Mouse (Mus musculus) forebrain, embryonic 16.5 days (tissue): Measurements from ENCODE around the gene Nr1h3. TPM values are rescaled to one million over a fixed set of nuclear protein-coding genes. Genes with fewer than 3 reads are reported as not detected.

Experiments
- ATAC-seq: fragments of 200-750 bp; cut with Nextera tagmentation; 2 replicates; pipeline ENCODE4 v1.8.0; 2017; ENCODE audit warnings: mild to moderate bottlenecking, moderate library complexity
- H3K27ac ChIP-seq: fragments of 300-500 bp; sonication (generic); 2 replicates; pipeline ENCODE4 v1.5.1; 2014; ENCODE audit warnings: low read length, control low read depth
- H3K27me3 ChIP-seq: fragments of 300-500 bp; sonication (generic); replicated peaks from 2 replicates; pipeline ENCODE4 v1.6.1; 2014; ENCODE audit warnings: low read length; ENCODE audit not compliant: control insufficient read depth, insufficient read depth
- H3K36me3 ChIP-seq: fragments of 300-500 bp; sonication (generic); 2 replicates; pipeline ENCODE4 v1.6.1; 2014; ENCODE audit not compliant: control insufficient read depth, insufficient read depth
- H3K4me1 ChIP-seq: fragments of 300-500 bp; sonication (generic); replicated peaks from 2 replicates; pipeline ENCODE4 v1.6.1; 2014; ENCODE audit warnings: low read length; ENCODE audit not compliant: control insufficient read depth, insufficient read depth
- H3K4me2 ChIP-seq: fragments of 300-500 bp; sonication (generic); 2 replicates; pipeline ENCODE4 v1.6.1; 2014; ENCODE audit warnings: mild to moderate bottlenecking, low read length, control low read depth
- H3K4me3 ChIP-seq: fragments of 300-500 bp; sonication (generic); replicated peaks from 2 replicates; pipeline ENCODE4 v1.5.1; 2014; ENCODE audit warnings: mild to moderate bottlenecking, low read length, control low read depth
- H3K9ac ChIP-seq: fragments of 300-500 bp; sonication (generic); replicated peaks from 2 replicates; pipeline ENCODE4 v1.6.1; 2014; ENCODE audit warnings: low read depth, low read length, control low read depth
- H3K9me3 ChIP-seq: fragments of 300-500 bp; sonication (generic); 2 replicates; pipeline ENCODE4 v1.6.1; 2016; ENCODE audit warnings: low read length; ENCODE audit not compliant: control insufficient read depth
- WGBS: fragments of 180-500 bp; shearing (Covaris S2); extraction: QIAGEN DNeasy Blood & Tissue Kit; methylation state at CpG from one replicate; pipeline ENCODE4 v1.1.7; 2014; 5-methylcytosine and 5-hydroxymethylcytosine counted together
- polyA plus RNA-seq: library from polyadenylated mRNA; unstranded; fragments of >200 nt; fragmentation: Nextera tagmentation; extraction: Ambion mirVana; gene quantifications from 2 replicates; pipeline ENCODE4 v1.2.1, GENCODE M21; 2015

Nr1h3 gene
- polyA plus RNA-seq, 1 experiment from 2014 or later: 2.6 TPM

- ATAC-seq: no peak
- WGBS: 87% methylated on average over 11 of the region's 11 CpGs
- H3K36me3 ChIP-seq: peaks cover 2% of the 10 kb centered on the region
Observed at GRCm38 (mm10) chr2:91136513-91137412, 65.9 kb downstream of the Nr1h3 start.

More at GRCm38 (mm10) chr2:91136513-91137412, 65.9 kb downstream of the Nr1h3 start:
- Histone ChIP-seq H3K4me2 (no peak overlapping the region), H3K4me3 (no peak overlapping the region), H3K4me1 (no peaks in the 10 kb centered on the region), H3K27ac (no peak overlapping the region), H3K27me3 (no peaks in the 10 kb centered on the region), H3K9ac (no peak overlapping the region), H3K9me3 (no peaks in the 10 kb centered on the region)

Other genes with a start within 250 kb of the Nr1h3 start
- 0.51 and 0.86 TPM in 2 replicates for gene Rapsn, start 167.2 kb downstream of the Nr1h3 start, polyA plus RNA-seq
- 236 and 238 TPM in 2 replicates for gene Psmc3, start 148.8 kb downstream of the Nr1h3 start, polyA plus RNA-seq
- gene Slc39a13, start 132.4 kb downstream of the Nr1h3 start, polyA plus RNA-seq: 23.1 and 33.3 TPM in 2 replicates
- gene Spi1, start 120.4 kb downstream of the Nr1h3 start, polyA plus RNA-seq: 1.7 and 1.9 TPM in 2 replicates
- gene Mybpc3, start 84.7 kb downstream of the Nr1h3 start, polyA plus RNA-seq: not detected in 2 replicates
- gene Madd, start 19.0 kb downstream of the Nr1h3 start, polyA plus RNA-seq: 49.3 and 59.4 TPM in 2 replicates
- gene Acp2, start 51 bp upstream of the Nr1h3 start, polyA plus RNA-seq: 37.6 and 39.0 TPM in 2 replicates
- 16.6 and 17.0 TPM in 2 replicates for gene Ddb2, start 34.1 kb upstream of the Nr1h3 start, polyA plus RNA-seq
- 19.2 and 20.4 TPM in 2 replicates for gene Pacsin3, start 53.1 kb upstream of the Nr1h3 start, polyA plus RNA-seq
- 77.5 and 77.7 TPM in 2 replicates for gene Arfgap2, start 62.1 kb upstream of the Nr1h3 start, polyA plus RNA-seq
- gene 1110051M20Rik, start 241.9 kb upstream of the Nr1h3 start, polyA plus RNA-seq: 163 and 187 TPM in 2 replicates